Mouse (Mus musculus): ENCODE results near the gene Lix1l. TPM values are rescaled to one million over a fixed set of nuclear protein-coding genes. Genes with fewer than 3 reads are reported as not detected.

Lix1l gene
- polyA plus RNA-seq, 1 experiment from 2014 or later = 7.4 TPM

DNA sequence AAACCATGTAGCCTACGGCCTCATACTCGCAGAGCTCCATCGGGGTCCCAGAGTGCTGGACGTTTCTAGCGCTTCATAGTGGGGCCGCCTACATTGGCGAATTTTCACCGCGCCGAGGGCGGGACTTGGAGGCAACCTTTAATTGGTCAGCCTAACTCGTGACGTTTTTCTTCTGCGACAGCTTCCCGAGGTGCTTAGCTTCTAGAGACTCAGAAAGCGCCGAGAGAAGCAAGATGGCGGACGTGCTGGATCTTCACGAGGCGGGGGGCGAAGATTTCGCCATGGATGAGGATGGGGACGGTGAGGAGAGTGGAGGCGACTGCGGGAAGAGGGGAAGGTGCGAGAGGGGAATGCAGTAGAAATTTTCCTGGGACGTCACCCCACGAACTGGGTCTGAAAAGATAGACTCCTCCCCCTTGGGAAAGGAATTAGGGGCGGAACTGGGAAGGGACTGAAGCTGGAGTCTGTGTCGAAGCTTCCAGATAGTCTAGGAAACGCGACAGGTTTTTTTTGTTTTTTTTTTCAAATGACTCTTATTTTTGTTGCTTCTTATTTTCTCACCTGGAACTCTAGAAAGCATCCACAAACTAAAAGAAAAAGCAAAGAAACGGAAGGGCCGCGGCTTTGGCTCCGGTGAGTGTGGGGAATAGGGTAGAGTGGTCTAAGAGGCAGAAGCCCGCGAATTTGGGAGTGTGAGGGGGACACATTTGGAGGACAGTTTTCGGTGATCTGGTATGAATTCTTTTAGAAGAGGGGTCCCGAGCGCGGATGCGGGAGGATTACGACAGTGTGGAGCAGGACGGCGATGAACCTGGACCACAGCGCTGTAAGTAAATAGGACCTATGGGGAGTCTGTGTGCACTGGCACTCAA lies 29.0 kb downstream of the Lix1l start, which contains the start of gene Rbm8a:
Gene Rbm8a, plus strand, starts transcription at position 205 of the 872 bp plus-strand sequence.
- H3K36me3 ChIP-seq (ENCODE audit: control insufficient read depth, insufficient read depth, low read length) = peaks cover 37% of the 10 kb centered on the region
- H3K9me3 ChIP-seq (replicated peaks; ENCODE audit: control insufficient read depth, low read length) = no peaks in the 10 kb centered on the region
- DNase-seq (ENCODE audit: low spot score) = peak; percentile 100
- peaks cover 14% of the 10 kb centered on the region for H3K4me1 ChIP-seq (ENCODE audit: control insufficient read depth, insufficient read depth, low read length)
- peak within 1 kb of the TSS; percentile 64 for H3K4me3 ChIP-seq (ENCODE audit: low read depth, low read length)
- WGBS = under 1% methylated on average over 48 of the region's 48 CpGs
- H3K27ac ChIP-seq (ENCODE audit: low read depth, low read length) = peak within 1 kb of the TSS; percentile 59; the same call in 1 of the 2 replicates
- H3K4me2 ChIP-seq (ENCODE audit: low read length) = peak within 1 kb of the TSS; percentile 84
- H3K9ac ChIP-seq (ENCODE audit: low read length) = peak within 1 kb of the TSS; percentile 73
- H3K27me3 ChIP-seq (replicated peaks; ENCODE audit: control insufficient read depth, insufficient read depth, low read length) = no peaks in the 10 kb centered on the region
- peak; percentile 93 for ATAC-seq

- DNase-seq (ENCODE audit: low spot score) (no peak), ATAC-seq (no peak)
- no peak overlapping the region for H3K27ac ChIP-seq (ENCODE audit: low read depth, low read length)
- H3K9ac ChIP-seq (ENCODE audit: low read length) = no peak overlapping the region
- no peaks in the 10 kb centered on the region for H3K9me3 ChIP-seq (replicated peaks; ENCODE audit: control insufficient read depth, low read length)
- H3K4me2 ChIP-seq (ENCODE audit: low read length) = no peak overlapping the region
- H3K27me3 ChIP-seq (replicated peaks; ENCODE audit: control insufficient read depth, insufficient read depth, low read length) = no peaks in the 10 kb centered on the region
- H3K4me1 ChIP-seq (ENCODE audit: control insufficient read depth, insufficient read depth, low read length) = peaks cover 21% of the 10 kb centered on the region
- H3K36me3 ChIP-seq (ENCODE audit: control insufficient read depth, insufficient read depth, low read length) = peaks cover 31% of the 10 kb centered on the region
- no peak overlapping the region for H3K4me3 ChIP-seq (ENCODE audit: low read depth, low read length)
Measured at GRCm38 (mm10) chr3:96632058-96632457, 31.1 kb downstream of the Lix1l start.

DNA sequence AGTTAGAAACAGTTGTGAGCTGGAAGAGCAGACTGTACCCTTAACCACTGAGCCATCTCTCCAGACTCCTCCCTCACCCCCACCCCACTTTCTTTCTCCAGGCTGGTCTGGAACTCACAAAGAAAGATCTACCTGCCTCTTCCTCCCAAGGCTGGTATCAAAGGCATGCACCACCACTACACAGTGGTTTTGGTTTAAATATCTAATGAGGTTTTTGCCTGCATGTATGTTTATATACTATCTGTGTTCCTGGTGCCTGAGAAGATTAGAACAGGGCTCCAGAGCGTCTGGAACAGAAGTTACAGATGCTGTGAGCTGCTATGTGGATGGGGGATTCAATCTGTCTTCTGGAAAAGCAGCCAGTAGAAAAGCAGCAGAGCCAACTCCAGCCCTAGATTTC lies 33.1 kb downstream of the Lix1l start:
- WGBS = 77% methylated on average over 1 of the region's 1 CpGs
- Histone ChIP-seq H3K36me3 (ENCODE audit: control insufficient read depth, insufficient read depth, low read length) (peaks cover 41% of the 10 kb centered on the region), H3K4me1 (ENCODE audit: control insufficient read depth, insufficient read depth, low read length) (peaks cover 19% of the 10 kb centered on the region), H3K27ac (ENCODE audit: low read depth, low read length) (no peak overlapping the region), H3K4me2 (ENCODE audit: low read length) (no peak overlapping the region), H3K27me3 (replicated peaks; ENCODE audit: control insufficient read depth, insufficient read depth, low read length) (no peaks in the 10 kb centered on the region), H3K9me3 (replicated peaks; ENCODE audit: control insufficient read depth, low read length) (0 out of 2 replicates have a peak, but pooled peaks cover under 1% of the 10 kb centered on the region), H3K4me3 (ENCODE audit: low read depth, low read length) (no peak overlapping the region), H3K9ac (ENCODE audit: low read length) (no peak overlapping the region)
- no peak for DNase-seq (ENCODE audit: low spot score)
- ATAC-seq = no peak

DNA sequence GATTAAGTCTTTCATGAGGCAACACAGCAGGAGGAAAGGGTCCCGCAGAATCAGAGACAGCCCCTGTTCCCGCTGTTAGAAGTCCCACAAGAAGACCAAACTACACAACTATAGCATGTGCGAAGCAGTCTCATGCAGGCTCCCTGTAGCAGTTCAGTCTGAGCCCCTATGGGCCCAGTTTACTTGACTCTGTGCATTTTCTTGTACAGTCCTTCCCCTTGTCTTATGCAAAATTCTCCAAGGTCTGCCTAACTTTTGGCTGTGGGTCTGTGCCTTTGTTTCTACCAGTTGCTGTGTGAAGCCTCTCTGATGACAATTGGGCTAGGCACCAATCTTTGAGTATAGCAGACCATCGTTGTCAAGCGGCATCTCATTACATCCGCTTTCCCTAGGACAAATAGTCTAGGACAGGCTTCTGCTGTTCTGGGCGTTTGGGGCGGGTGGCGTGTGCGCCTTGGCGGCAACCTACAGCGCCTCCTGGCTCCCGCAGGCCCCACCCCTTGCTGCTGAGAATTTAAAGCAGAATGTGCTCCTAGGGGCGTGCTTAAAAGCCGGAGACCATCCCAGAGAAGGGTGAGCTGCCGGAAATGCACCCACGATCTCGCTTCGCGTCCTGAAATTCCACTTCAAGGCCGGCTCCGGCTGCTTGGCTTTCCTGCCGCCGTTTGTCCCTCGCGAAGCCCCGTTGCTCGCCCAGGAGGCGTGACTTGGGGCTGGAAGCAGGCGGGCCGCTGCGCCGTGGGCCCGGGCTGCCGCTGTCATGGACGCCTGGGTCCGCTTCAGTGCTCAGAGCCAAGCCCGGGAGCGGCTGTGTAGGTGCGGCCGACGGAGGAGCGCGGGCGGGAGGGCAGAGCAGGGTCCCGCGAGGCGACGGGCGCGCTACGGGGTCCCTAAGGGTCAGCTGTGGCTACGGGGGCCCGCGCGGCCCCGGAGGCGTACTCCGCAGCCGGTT lies 34.3 kb downstream of the Lix1l start, which contains the start of the genes Pex11b and Gm42957:
Gene Pex11b, plus strand, starts transcription at position 449 of the 952 bp plus-strand sequence.
Gene Gm42957, plus strand, starts transcription at position 547 of the 952 bp plus-strand sequence.
- peak within 1 kb of the TSS; percentile 89 for H3K9ac ChIP-seq (ENCODE audit: low read length)
- H3K4me2 ChIP-seq (ENCODE audit: low read length) = peak within 1 kb of the TSS; percentile 81
- peak; percentile 86 for DNase-seq (ENCODE audit: low spot score)
- H3K4me1 ChIP-seq (ENCODE audit: control insufficient read depth, insufficient read depth, low read length) = peaks cover 17% of the 10 kb centered on the region
- H3K4me3 ChIP-seq (ENCODE audit: low read depth, low read length) = peak within 1 kb of the TSS; percentile 66
- 1% methylated on average over 60 of the region's 60 CpGs for WGBS
- H3K36me3 ChIP-seq (ENCODE audit: control insufficient read depth, insufficient read depth, low read length) = peaks cover 53% of the 10 kb centered on the region
- no peaks in the 10 kb centered on the region for H3K27me3 ChIP-seq (replicated peaks; ENCODE audit: control insufficient read depth, insufficient read depth, low read length)
- peak; percentile 94 for ATAC-seq
- H3K9me3 ChIP-seq (replicated peaks; ENCODE audit: control insufficient read depth, low read length) = 0 out of 2 replicates have a peak, but pooled peaks cover 2% of the 10 kb centered on the region
- peak within 1 kb of the TSS; percentile 70 for H3K27ac ChIP-seq (ENCODE audit: low read depth, low read length)

GRCm38 (mm10) chr3:96635906-96636305 lies 35.0 kb downstream of the Lix1l start:
- no peaks in the 10 kb centered on the region for H3K27me3 ChIP-seq (replicated peaks; ENCODE audit: control insufficient read depth, insufficient read depth, low read length)
- 15% methylated on average over 15 of the region's 15 CpGs for WGBS
- H3K36me3 ChIP-seq (ENCODE audit: control insufficient read depth, insufficient read depth, low read length) = peaks cover 53% of the 10 kb centered on the region
- H3K4me1 ChIP-seq (ENCODE audit: control insufficient read depth, insufficient read depth, low read length) = peaks cover 13% of the 10 kb centered on the region
- no peak for DNase-seq (ENCODE audit: low spot score)
- peak overlapping the region; percentile 66 for H3K4me3 ChIP-seq (ENCODE audit: low read depth, low read length)
- no peak; the same call in 1 of the 2 replicates for ATAC-seq
- peak overlapping the region; percentile 81 for H3K4me2 ChIP-seq (ENCODE audit: low read length)
- H3K9ac ChIP-seq (ENCODE audit: low read length) = peak overlapping the region; percentile 89
- 0 out of 2 replicates have a peak, but pooled peaks cover 2% of the 10 kb centered on the region for H3K9me3 ChIP-seq (replicated peaks; ENCODE audit: control insufficient read depth, low read length)
- peak overlapping the region; percentile 70; the same call in 1 of the 2 replicates for H3K27ac ChIP-seq (ENCODE audit: low read depth, low read length)

- no peak for ATAC-seq
- Histone ChIP-seq H3K27ac (ENCODE audit: low read depth, low read length) (no peak overlapping the region), H3K9me3 (replicated peaks; ENCODE audit: control insufficient read depth, low read length) (0 out of 2 replicates have a peak, but pooled peaks cover 2% of the 10 kb centered on the region), H3K4me3 (ENCODE audit: low read depth, low read length) (peak overlapping the region; percentile 66; the same call in 1 of the 2 replicates), H3K4me2 (ENCODE audit: low read length) (peak overlapping the region; percentile 81), H3K9ac (ENCODE audit: low read length) (peak overlapping the region; percentile 89; the same call in 1 of the 2 replicates), H3K36me3 (ENCODE audit: control insufficient read depth, insufficient read depth, low read length) (peaks cover 47% of the 10 kb centered on the region), H3K27me3 (replicated peaks; ENCODE audit: control insufficient read depth, insufficient read depth, low read length) (no peaks in the 10 kb centered on the region), H3K4me1 (ENCODE audit: control insufficient read depth, insufficient read depth, low read length) (0 out of 2 replicates have a peak, but pooled peaks cover 10% of the 10 kb centered on the region)
- 77% methylated on average over 11 of the region's 11 CpGs for WGBS
- DNase-seq (ENCODE audit: low spot score) = no peak
Measured at GRCm38 (mm10) chr3:96636448-96636847, 35.5 kb downstream of the Lix1l start.

GRCm38 (mm10) chr3:96639219-96639618 lies 38.3 kb downstream of the Lix1l start:
- Histone ChIP-seq H3K4me3 (ENCODE audit: low read depth, low read length) (no peak overlapping the region), H3K27ac (ENCODE audit: low read depth, low read length) (no peak overlapping the region), H3K4me2 (ENCODE audit: low read length) (no peak overlapping the region), H3K27me3 (replicated peaks; ENCODE audit: control insufficient read depth, insufficient read depth, low read length) (no peaks in the 10 kb centered on the region), H3K4me1 (ENCODE audit: control insufficient read depth, insufficient read depth, low read length) (0 out of 2 replicates have a peak, but pooled peaks cover 10% of the 10 kb centered on the region), H3K9me3 (replicated peaks; ENCODE audit: control insufficient read depth, low read length) (0 out of 2 replicates have a peak, but pooled peaks cover 2% of the 10 kb centered on the region), H3K9ac (ENCODE audit: low read length) (no peak overlapping the region), H3K36me3 (ENCODE audit: control insufficient read depth, insufficient read depth, low read length) (peaks cover 41% of the 10 kb centered on the region)
- peak; percentile 56 for DNase-seq (ENCODE audit: low spot score)
- 67% methylated on average over 1 of the region's 1 CpGs for WGBS
- ATAC-seq = no peak

DNA sequence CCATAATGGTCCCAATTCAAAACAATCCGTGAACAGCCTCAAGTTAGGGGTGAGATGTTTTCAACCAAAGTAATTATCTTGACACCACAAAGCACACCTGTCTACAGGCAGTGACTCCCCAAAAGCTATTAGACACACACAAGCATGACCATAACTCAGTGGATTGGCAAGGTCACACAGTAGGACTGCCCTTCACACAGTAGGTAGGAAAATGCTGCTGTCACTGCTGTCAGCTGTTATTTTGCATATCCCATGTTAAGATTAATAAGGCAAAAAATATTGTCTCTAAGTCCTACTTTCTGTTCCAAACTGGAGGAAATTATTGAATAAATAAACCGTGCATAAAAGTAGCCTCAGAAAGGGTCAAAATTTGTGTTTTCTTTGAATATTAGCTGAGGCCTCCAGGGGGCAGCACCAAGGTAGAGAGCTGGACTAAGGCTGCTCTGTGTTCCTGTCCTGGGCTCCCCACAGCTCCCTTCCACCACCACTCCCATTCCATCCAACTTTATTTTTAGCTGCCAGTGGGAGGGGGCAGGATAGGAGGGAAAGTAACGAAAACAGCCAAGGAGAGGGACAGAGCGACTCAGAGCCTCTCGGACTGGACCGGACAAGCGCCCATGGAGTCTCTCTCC lies 44.2 kb downstream of the Lix1l start, which contains the start of gene Itga10:
Gene Itga10, plus strand, starts transcription at position 567 of the 632 bp plus-strand sequence.
- Histone ChIP-seq H3K4me1 (ENCODE audit: control insufficient read depth, insufficient read depth, low read length) (no peaks in the 10 kb centered on the region), H3K4me3 (ENCODE audit: low read depth, low read length) (no peak within 1 kb of the TSS), H3K9ac (ENCODE audit: low read length) (no peak within 1 kb of the TSS), H3K4me2 (ENCODE audit: low read length) (no peak within 1 kb of the TSS), H3K36me3 (ENCODE audit: control insufficient read depth, insufficient read depth, low read length) (peaks cover 24% of the 10 kb centered on the region), H3K9me3 (replicated peaks; ENCODE audit: control insufficient read depth, low read length) (no peaks in the 10 kb centered on the region), H3K27me3 (replicated peaks; ENCODE audit: control insufficient read depth, insufficient read depth, low read length) (no peaks in the 10 kb centered on the region), H3K27ac (ENCODE audit: low read depth, low read length) (no peak within 1 kb of the TSS)
- DNase-seq (ENCODE audit: low spot score) (peak; percentile 34), ATAC-seq (no peak)
- 59% methylated on average over 7 of the region's 7 CpGs for WGBS
